Mouse (Mus musculus) yolk sac, embryonic 10.5 days (tissue): ENCODE measurements at regions not wholly inside any gene's neighbourhood (a gene's known extent, or its start where the extent isn't known, plus 50 kb on each side); places are given as distances from the start of the nearest gene placed in this dataset.

Experiments used
- DNase-seq: peaks from one replicate; pipeline ENCODE4 v3.0.0-alpha.2; 2017; ENCODE audit warnings: low spot score

- no peak for DNase-seq
Measured at GRCm38 (mm10) chr2:61527127-61527526, 51.3 kb upstream of the Tank start.

GRCm38 (mm10) chr2:61524060-61524734, 54.2 kb upstream of the Tank start:
- no peak for DNase-seq

- DNase-seq = no peak
Measured at GRCm38 (mm10) chr2:61514445-61515123, 63.8 kb upstream of the Tank start.

GRCm38 (mm10) chr2:61513787-61514444, 64.5 kb upstream of the Tank start:
- no peak for DNase-seq

GRCm38 (mm10) chr2:61503594-61503993, 74.8 kb upstream of the Tank start:
- DNase-seq = no peak

GRCm38 (mm10) chr2:61501922-61502321, 76.5 kb upstream of the Tank start:
- no peak for DNase-seq

GRCm38 (mm10) chr2:61499266-61499665, 79.1 kb upstream of the Tank start:
- DNase-seq = no peak

GRCm38 (mm10) chr2:61497930-61498329, 80.5 kb upstream of the Tank start:
- DNase-seq = no peak

- no peak for DNase-seq
Measured at GRCm38 (mm10) chr2:61496968-61497367, 81.4 kb upstream of the Tank start.

GRCm38 (mm10) chr2:61493918-61494712, 84.3 kb upstream of the Tank start:
- DNase-seq = peak; percentile 48

GRCm38 (mm10) chr2:61492043-61492743, 86.2 kb upstream of the Tank start:
- DNase-seq = no peak

GRCm38 (mm10) chr2:61490436-61491109, 87.8 kb upstream of the Tank start:
- DNase-seq = no peak

GRCm38 (mm10) chr2:61489762-61490161, 88.6 kb upstream of the Tank start:
- no peak for DNase-seq

- DNase-seq = no peak
Measured at GRCm38 (mm10) chr2:61483820-61484219, 94.6 kb upstream of the Tank start.

GRCm38 (mm10) chr2:61476648-61477047, 101.7 kb upstream of the Tank start:
- DNase-seq = no peak

- DNase-seq = no peak
Measured at GRCm38 (mm10) chr2:61474626-61475025, 103.8 kb upstream of the Tank start.

- no peak for DNase-seq
Measured at GRCm38 (mm10) chr2:61470521-61470920, 107.9 kb upstream of the Tank start.

GRCm38 (mm10) chr2:61470064-61470463, 108.3 kb upstream of the Tank start:
- no peak for DNase-seq

GRCm38 (mm10) chr2:61455902-61456301, 122.5 kb upstream of the Tank start:
- peak; percentile 3 for DNase-seq

- DNase-seq = no peak
Measured at GRCm38 (mm10) chr2:61454729-61455128, 123.7 kb upstream of the Tank start.

GRCm38 (mm10) chr2:61454311-61454728, 124.1 kb upstream of the Tank start:
- DNase-seq = peak; percentile 72
